Mouse (Mus musculus) neural tube, embryonic 12.5 days (tissue): ENCODE data around the gene Inafm1. TPM values are rescaled to one million over a fixed set of nuclear protein-coding genes. Genes with fewer than 3 reads are reported as not detected.
"Not testable (repeated sequence)": the region's sequence is repeated elsewhere in the genome, so short reads cannot be mapped to it uniquely, and the experiment has no call there.

Experiments
- ATAC-seq: fragments of 200-750 bp; cut with Nextera tagmentation; 2 replicates; pipeline ENCODE4 v1.8.0; 2017; ENCODE audit warnings: low read depth, mild to moderate bottlenecking, moderate TSS enrichment, moderate library complexity; ENCODE audit not compliant: low FRiP score
- H3K27ac ChIP-seq: fragments of 300-500 bp; sonication (generic); 2 replicates; pipeline ENCODE4 v1.5.1; 2016
- H3K27me3 ChIP-seq: fragments of 300-500 bp; sonication (generic); replicated peaks from 2 replicates; pipeline ENCODE4 v1.6.1; 2016; ENCODE audit warnings: mild to moderate bottlenecking
- H3K36me3 ChIP-seq: fragments of 300-500 bp; sonication (generic); 2 replicates; pipeline ENCODE4 v1.6.1; 2016; ENCODE audit warnings: mild to moderate bottlenecking
- H3K4me1 ChIP-seq: fragments of 300-500 bp; sonication (generic); 2 replicates; pipeline ENCODE4 v1.6.1; 2016
- H3K4me2 ChIP-seq: fragments of 300-500 bp; sonication (generic); replicated peaks from 2 replicates; pipeline ENCODE4 v1.6.1; 2016; ENCODE audit warnings: mild to moderate bottlenecking
- H3K4me3 ChIP-seq: fragments of 300-500 bp; sonication (generic); 2 replicates; pipeline ENCODE4 v1.5.1; 2016
- H3K9ac ChIP-seq: fragments of 300-500 bp; sonication (generic); 2 replicates; pipeline ENCODE4 v1.6.1; 2016; ENCODE audit warnings: mild to moderate bottlenecking
- H3K9me3 ChIP-seq: fragments of 300-500 bp; sonication (generic); 2 replicates; pipeline ENCODE4 v1.6.1; 2016; ENCODE audit warnings: mild to moderate bottlenecking
- WGBS: fragments of 180-500 bp; shearing (Covaris S2); methylation state at CpG from one replicate; pipeline ENCODE4 v1.1.7; 2016; 5-methylcytosine and 5-hydroxymethylcytosine counted together
- polyA plus RNA-seq: library from polyadenylated mRNA; unstranded; fragments of >200 nt; fragmentation: Nextera tagmentation; extraction: Ambion mirVana; gene quantifications from 2 replicates; pipeline ENCODE4 v1.2.1, GENCODE M21; 2016

Gene Inafm1
- polyA plus RNA-seq, 1 experiment from 2014 or later: 28.5 TPM

DNA sequence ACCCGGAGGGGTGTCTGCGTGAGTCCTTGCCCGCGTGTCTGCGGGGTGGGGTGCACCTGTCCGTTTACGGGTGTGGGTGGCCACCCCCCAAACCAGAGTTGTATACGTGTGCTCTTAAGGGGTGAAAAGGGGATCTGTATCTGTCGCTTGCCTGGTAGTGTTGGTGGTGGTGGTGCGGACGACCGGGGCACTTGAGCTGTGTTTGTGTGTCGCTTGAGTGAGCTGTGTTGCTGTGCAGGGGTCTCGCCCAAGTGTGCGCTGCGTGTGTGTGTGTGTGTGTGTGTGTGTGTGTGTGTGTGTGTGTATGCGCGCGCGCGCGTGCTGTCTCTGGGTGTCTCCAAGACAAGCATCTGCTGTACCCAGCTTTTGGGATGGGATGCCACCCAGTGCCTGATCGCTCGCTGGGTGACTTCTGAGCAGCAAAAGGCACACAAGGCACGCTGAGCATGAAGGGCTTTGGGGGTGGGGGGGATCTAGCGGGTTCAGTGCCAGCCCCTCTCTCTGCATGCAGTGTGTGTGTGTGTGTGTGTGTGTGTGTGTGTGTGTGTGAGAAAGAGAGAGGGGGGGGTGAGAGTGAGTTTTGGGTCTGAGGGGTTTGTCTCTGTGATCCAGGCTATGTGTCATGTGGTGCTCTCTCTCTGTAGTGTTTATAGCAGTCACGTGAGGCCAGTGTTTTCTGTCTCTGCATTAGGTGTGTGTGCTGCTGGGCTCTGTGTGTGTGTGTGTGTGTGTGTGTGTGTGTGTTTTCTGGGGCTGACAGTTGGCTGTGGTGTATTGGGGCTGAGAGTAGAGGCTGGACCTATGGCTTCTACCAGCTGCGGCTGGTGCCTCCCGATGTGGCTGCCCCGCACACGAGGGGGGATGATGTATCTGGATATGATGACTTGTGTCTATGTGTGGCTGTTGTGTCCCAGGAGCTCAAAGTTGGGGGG lies 37.4 kb upstream of the Inafm1 start:
- Histone ChIP-seq H3K36me3 (no peaks in the 10 kb centered on the region), H3K4me1 (peaks cover 53% of the 10 kb centered on the region), H3K4me3 (peak overlapping the region; percentile 80), H3K27me3 (0 out of 2 replicates have a peak, but pooled peaks cover 3% of the 10 kb centered on the region), H3K4me2 (peak overlapping the region; percentile 99), H3K9me3 (no peaks in the 10 kb centered on the region), H3K9ac (peak overlapping the region; percentile 91), H3K27ac (no peak overlapping the region)
- under 1% methylated on average over 31 of the region's 31 CpGs for WGBS
- 0 out of 2 replicates have a peak, but pooled peaks have one; percentile 6 for ATAC-seq

DNA sequence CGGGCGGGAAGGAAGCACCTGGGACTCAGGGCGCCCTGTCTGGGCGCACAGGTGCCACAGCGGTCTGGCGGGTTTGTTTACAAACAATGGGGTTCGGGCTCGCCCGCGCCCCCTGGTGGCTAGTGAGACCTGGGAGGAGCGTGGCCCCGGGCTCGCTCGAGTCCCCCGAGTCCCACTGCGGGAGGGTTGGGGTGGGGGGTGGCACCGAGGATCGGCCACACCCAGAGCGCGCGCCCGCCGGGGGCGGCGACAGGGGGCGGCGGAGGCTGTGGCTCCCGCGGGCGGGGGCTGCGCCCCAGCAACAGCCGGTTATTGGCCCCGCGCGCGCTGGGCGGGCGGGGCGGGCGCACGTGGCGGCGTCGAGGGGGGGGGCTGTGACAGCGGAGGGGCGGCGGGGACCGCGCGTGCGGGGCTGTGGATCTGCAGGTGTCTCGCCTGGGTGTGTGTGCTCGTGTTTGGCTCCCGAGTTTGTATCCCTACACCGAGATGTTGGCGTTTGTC lies 36.7 kb upstream of the Inafm1 start:
- WGBS: 0% methylated on average over 41 of the region's 56 CpGs
- H3K36me3 ChIP-seq: no peaks in the 10 kb centered on the region
- peak overlapping the region; percentile 99 for H3K4me2 ChIP-seq
- no peaks in the 10 kb centered on the region for H3K9me3 ChIP-seq
- peaks cover 53% of the 10 kb centered on the region for H3K4me1 ChIP-seq
- peak overlapping the region; percentile 80 for H3K4me3 ChIP-seq
- H3K27me3 ChIP-seq: 0 out of 2 replicates have a peak, but pooled peaks cover 3% of the 10 kb centered on the region
- H3K9ac ChIP-seq: peak overlapping the region; percentile 66
- 0 out of 2 replicates have a peak overlapping the region, but pooled peaks have one; percentile 37 for H3K27ac ChIP-seq
- ATAC-seq: 0 out of 2 replicates have a peak, but pooled peaks have one; percentile 12

DNA sequence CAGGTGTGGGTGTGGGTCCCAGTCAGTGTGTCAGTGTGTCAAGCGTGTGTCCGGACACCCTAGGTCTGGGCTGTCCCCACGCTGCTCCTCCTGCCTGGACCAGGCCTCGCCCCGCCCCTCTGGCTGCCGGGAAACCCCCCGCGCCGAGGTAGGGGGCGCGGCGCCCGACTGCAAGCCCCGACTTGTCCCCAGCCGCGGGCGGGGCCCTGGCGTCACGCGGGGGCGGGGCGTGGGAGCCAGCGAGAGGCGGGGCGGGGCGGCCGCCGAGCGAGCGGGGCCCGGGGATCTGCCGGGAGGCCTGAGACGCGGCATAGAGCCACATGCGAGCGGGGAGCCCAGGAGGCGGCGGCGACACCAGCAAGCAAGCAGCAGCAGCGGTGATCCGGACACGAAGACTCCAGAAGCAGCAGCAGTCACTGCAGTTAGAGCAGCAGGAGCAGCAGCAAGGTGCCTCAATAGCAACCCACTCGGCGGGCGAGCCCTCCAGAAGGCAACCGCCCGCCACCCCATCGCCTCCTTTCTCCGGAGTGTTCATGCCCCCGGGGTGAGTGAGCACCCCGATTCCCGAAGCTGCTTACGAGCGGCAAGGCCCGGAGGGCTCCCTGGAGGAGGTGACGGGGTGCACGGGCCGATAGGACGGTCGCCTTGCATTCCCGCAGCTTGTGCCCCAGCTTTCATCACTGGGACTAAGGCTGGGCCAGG lies 36.1 kb upstream of the Inafm1 start:
- H3K4me2 ChIP-seq: peak overlapping the region; percentile 99
- no peaks in the 10 kb centered on the region for H3K36me3 ChIP-seq
- 0 out of 2 replicates have a peak overlapping the region, but pooled peaks have one; percentile 37 for H3K27ac ChIP-seq
- under 1% methylated on average over 61 of the region's 61 CpGs for WGBS
- peak overlapping the region; percentile 66 for H3K9ac ChIP-seq
- H3K9me3 ChIP-seq: no peaks in the 10 kb centered on the region
- H3K27me3 ChIP-seq: 0 out of 2 replicates have a peak, but pooled peaks cover 3% of the 10 kb centered on the region
- peaks cover 52% of the 10 kb centered on the region for H3K4me1 ChIP-seq
- ATAC-seq: peak; percentile 14
- peak overlapping the region; percentile 80 for H3K4me3 ChIP-seq

DNA sequence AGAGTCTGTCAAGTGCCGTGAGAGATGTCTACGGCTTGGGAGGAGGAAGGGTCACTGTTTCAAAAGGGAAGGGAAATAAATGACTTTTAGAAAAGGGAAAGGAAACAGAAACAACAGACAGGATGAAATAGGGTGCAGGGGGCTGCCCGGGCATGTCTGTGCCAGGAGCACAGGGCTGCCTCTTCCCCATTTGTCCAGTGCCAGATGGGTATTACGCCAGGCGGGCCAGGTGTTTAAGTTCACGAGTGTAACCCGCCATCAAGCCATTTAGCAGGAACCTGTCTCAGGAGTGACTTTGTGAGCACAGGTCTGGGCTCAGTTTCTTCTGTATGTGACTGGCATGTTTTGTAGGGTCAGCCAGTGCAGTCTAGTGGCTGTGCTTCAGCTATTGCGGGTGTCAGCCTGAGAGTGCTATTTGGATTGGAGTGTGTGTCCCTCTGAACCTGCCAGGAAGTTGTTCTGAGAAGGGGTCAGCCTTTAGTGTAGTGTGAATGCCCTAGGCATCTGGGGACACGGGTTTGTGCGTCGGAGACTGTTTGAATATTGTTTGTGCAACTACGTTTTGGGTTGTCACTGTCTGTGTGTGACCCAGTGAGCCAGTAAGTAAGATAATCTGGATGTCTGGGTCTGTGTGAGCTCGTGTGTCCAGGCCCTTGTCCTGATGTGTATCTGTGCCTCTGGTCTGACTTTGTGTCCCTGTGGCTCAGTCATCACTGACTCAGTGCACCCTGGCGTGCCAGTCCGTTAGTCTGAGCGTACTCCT lies 35.3 kb upstream of the Inafm1 start:
- H3K27me3 ChIP-seq: 0 out of 2 replicates have a peak, but pooled peaks cover 3% of the 10 kb centered on the region
- H3K27ac ChIP-seq: no peak overlapping the region
- H3K4me3 ChIP-seq: peak overlapping the region; percentile 80
- peak overlapping the region; percentile 66 for H3K9ac ChIP-seq
- H3K36me3 ChIP-seq: no peaks in the 10 kb centered on the region
- peak overlapping the region; percentile 99 for H3K4me2 ChIP-seq
- ATAC-seq: no peak
- H3K9me3 ChIP-seq: no peaks in the 10 kb centered on the region
- H3K4me1 ChIP-seq: peaks cover 48% of the 10 kb centered on the region
- WGBS: 42% methylated on average over 16 of the region's 16 CpGs

DNA sequence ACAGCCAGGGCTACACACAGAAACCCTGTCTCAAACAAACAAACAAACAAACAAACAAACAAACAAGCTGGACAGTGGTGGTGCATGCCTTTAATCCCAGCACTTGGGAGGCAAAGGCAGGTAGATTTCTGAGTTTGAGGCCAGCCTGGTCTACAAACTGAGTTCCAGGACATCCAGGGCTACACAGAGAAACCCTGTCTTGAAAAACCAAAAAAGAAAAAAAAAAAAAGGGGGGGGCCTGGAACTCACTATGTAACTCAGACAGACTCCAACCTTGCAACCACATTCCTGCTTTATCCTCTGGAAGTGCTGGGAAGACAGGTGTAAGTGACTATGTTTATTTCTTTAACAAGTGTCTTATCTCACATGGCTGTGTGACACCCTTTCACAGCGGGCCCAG lies 34.7 kb upstream of the Inafm1 start, which contains the start of gene Bbc3:
Gene Bbc3, plus strand, starts transcription at position 301 of the 400 bp plus-strand sequence.
- 77% methylated on average over 1 of the region's 1 CpGs for WGBS

DNA sequence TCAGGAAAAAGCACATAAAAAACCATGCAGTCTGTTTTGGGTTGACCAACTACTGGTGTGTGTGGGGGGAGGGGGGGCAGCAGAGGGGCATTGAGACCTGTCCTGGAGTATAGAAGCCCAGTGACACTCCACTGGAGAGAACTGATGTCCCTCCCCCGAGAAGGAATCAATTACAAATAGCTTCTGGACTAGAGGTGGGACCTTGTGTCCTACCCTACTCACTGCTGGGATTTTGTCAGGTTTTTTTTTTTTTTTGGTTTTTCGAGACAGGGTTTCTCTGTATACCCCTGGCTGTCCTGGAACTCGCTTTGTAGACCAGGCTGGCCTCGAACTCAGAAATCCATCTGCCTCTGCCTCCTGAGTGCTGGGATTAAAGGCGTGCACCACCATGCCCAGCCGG lies 33.7 kb upstream of the Inafm1 start:
- peaks cover 32% of the 10 kb centered on the region for H3K4me1 ChIP-seq
- H3K36me3 ChIP-seq, H3K9ac ChIP-seq, H3K27ac ChIP-seq, ATAC-seq, H3K27me3 ChIP-seq, H3K4me3 ChIP-seq, H3K9me3 ChIP-seq, H3K4me2 ChIP-seq: not testable (repeated sequence)
- 73% methylated on average over 6 of the region's 6 CpGs for WGBS

More for the DNA sequence above, 34.7 kb upstream of the Inafm1 start, which contains the start of gene Bbc3:
- H3K27me3 ChIP-seq, H3K9me3 ChIP-seq, ATAC-seq, H3K27ac ChIP-seq, H3K36me3 ChIP-seq: not testable (repeated sequence)
- peaks cover 42% of the 10 kb centered on the region for H3K4me1 ChIP-seq
- peak within 1 kb of the TSS; percentile 80 for H3K4me3 ChIP-seq
- peak within 1 kb of the TSS; percentile 99 for H3K4me2 ChIP-seq
- peak within 1 kb of the TSS; percentile 66 for H3K9ac ChIP-seq

DNA sequence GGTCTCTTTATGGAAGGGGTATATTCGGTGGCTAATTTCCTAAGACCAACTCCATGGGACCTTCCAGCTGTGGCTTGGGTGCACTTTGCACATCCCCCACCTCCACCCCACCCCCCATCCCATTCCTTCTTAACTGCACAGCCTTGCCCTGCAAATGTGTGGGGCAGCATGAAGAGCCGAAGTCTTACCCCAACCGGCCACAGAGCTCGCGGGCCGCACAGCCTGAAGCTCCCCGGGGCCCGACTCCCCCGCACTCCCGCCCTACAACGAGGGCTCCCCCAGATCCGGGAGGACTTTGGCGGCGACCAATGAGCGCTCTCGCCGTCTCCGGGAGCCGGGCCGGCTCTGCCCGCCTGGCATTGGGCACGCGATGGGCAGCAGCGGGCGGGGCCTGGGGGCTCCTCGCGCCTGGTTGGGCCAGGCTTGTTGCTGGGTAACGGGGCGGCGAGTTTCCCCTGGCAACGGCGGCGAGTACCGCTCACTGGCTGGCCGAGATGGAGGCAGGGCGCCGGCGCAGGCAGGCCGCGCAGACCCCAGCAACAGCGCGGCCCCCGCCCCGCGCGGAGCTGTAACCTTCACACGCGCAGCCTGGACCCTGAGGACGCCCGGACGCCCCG lies 26.1 kb upstream of the Inafm1 start:
- Histone ChIP-seq H3K9me3 (no peaks in the 10 kb centered on the region), H3K27me3 (no peaks in the 10 kb centered on the region), H3K36me3 (no peaks in the 10 kb centered on the region), H3K4me2 (peak overlapping the region; percentile 80), H3K4me1 (peaks cover 36% of the 10 kb centered on the region), H3K9ac (peak overlapping the region; percentile 51), H3K4me3 (peak overlapping the region; percentile 43), H3K27ac (0 out of 2 replicates have a peak overlapping the region, but pooled peaks have one; percentile 42)
- peak; percentile 89 for ATAC-seq
- WGBS: under 1% methylated on average over 52 of the region's 52 CpGs

DNA sequence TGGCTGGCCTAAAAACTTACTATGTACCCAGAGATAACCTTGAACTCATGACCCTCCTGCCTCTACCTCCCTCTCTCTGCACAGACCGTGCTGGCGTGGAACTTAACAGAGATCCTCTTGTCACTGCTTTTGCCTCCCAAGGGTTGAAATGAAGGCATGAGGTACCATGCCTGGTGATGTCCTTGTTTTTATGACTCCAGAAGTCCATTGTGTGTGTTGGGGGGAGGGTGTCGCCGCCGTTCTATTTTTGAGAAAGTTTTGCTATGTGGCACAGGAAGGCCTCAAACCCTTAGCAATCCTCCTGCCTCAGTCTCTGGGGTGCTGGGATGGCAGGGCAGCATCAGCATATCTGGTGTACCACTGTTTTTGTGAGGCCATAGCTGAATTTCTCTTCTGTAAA lies 25.5 kb upstream of the Inafm1 start:
- 62% methylated on average over 5 of the region's 5 CpGs for WGBS
- Histone ChIP-seq H3K27ac (0 out of 2 replicates have a peak overlapping the region, but pooled peaks have one; percentile 42), H3K27me3 (no peaks in the 10 kb centered on the region), H3K36me3 (no peaks in the 10 kb centered on the region), H3K9me3 (no peaks in the 10 kb centered on the region), H3K4me2 (peak overlapping the region; percentile 80), H3K4me3 (peak overlapping the region; percentile 43), H3K4me1 (peaks cover 36% of the 10 kb centered on the region), H3K9ac (peak overlapping the region; percentile 51)
- no peak for ATAC-seq

DNA sequence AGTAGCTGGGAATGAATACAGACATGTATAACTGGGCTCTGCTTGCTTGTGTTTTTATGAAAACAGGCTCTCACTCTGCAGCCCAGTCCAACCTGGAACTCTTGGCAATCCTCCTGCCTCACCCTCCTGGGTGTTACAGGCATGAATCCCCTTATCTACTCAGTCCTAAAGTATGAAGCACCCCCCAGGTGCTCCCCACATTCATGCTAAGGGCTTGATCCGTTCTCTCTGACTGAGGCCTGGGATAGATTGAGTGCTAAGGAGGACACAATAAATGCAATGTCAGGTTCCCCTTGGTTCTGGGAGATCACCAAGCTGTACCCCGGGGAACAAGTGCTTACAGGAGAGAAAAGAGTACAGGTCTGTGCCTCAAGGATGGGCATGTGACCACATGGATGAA lies 24.2 kb upstream of the Inafm1 start:
- H3K27ac ChIP-seq: no peak overlapping the region
- H3K4me3 ChIP-seq: no peak overlapping the region
- H3K27me3 ChIP-seq: no peaks in the 10 kb centered on the region
- no peaks in the 10 kb centered on the region for H3K36me3 ChIP-seq
- no peaks in the 10 kb centered on the region for H3K9me3 ChIP-seq
- 62% methylated on average over 2 of the region's 2 CpGs for WGBS
- 0 out of 2 replicates have a peak overlapping the region, but pooled peaks have one; percentile 5 for H3K9ac ChIP-seq
- no peak overlapping the region for H3K4me2 ChIP-seq
- peaks cover 36% of the 10 kb centered on the region for H3K4me1 ChIP-seq
- no peak for ATAC-seq

DNA sequence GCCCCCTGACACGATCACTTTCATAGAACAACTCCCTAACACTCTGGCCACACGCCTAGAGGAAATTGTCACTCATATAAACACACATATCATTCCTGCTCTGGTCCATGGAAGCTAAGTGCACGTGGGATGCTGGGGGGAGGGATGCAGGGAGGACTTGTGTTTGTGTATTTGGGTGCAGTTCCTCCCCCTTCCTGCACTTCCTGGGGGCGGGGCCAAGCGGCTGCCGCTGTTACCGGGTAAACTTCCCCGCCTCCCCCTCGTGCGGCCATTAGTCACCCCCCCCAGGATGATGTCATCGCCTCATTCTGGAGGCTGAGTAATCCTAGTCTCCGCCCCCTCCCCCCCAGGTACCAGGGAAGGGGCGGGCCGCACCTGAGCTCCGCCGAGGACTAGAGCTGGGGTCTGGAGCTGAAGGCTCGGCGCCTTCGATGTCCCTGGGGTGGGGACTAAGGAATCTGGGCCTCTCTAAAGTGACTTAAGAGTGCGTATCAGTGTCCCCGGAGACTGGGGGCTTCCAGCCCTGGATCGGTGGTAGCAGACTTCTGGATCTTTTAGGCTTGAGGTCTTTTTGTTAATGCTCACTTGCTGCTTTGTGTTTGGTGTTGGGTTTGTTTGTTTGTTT lies 23.5 kb upstream of the Inafm1 start:
- no peaks in the 10 kb centered on the region for H3K36me3 ChIP-seq
- 2% methylated on average over 22 of the region's 22 CpGs for WGBS
- peak overlapping the region; percentile 10; the same call in 1 of the 2 replicates for H3K9ac ChIP-seq
- no peak for ATAC-seq
- peaks cover 36% of the 10 kb centered on the region for H3K4me1 ChIP-seq
- H3K9me3 ChIP-seq: no peaks in the 10 kb centered on the region
- no peaks in the 10 kb centered on the region for H3K27me3 ChIP-seq
- H3K4me3 ChIP-seq: peak overlapping the region; percentile 34
- H3K4me2 ChIP-seq: peak overlapping the region; percentile 70
- H3K27ac ChIP-seq: peak overlapping the region; percentile 22; the same call in 1 of the 2 replicates
